Mouse (Mus musculus): ENCODE data around the gene Mybphl. TPM values are rescaled to one million over a fixed set of nuclear protein-coding genes. Genes with fewer than 3 reads are reported as not detected.
A peak's percentile ranks its signal among the peaks of the same experiment; 100 is the strongest.

Gene Mybphl
- polyA plus RNA-seq, 1 experiment from 2014 or later: not detected

DNA sequence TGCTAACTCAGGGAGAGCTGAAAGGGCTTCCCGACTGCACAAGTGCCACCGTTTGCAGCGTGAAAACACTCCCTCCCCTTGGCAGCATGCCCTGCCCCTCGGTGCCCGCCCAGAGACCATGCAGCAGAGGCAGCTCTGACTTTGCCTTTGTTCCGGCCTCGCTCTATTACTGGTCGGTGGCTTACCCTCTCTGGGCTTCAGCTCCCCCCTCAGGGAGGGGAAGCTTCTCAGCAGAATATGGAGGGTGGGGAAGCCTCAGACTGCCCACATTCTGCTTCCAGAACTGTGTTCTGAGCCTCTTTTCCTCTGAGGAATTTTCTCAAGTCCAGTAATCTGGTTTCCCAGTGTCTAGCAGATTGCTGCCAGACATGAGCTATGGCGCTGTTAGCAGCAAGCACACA is 36.3 kb upstream of the Mybphl start:
- Histone ChIP-seq H3K27me3 (replicated peaks; ENCODE audit: control insufficient read depth, insufficient read depth, low read length) (no peaks in the 10 kb centered on the region), H3K4me3 (ENCODE audit: low read depth, low read length) (no peak overlapping the region), H3K36me3 (ENCODE audit: control insufficient read depth, insufficient read depth, low read length) (peaks cover 61% of the 10 kb centered on the region), H3K9ac (ENCODE audit: low read length) (0 out of 2 replicates have a peak overlapping the region, but pooled peaks have one; percentile 37), H3K4me2 (ENCODE audit: low read length) (no peak overlapping the region), H3K27ac (ENCODE audit: low read depth, low read length) (peak overlapping the region; percentile 92), H3K9me3 (replicated peaks; ENCODE audit: control insufficient read depth, low read length) (no peaks in the 10 kb centered on the region), H3K4me1 (ENCODE audit: control insufficient read depth, insufficient read depth, low read length) (0 out of 2 replicates have a peak, but pooled peaks cover 2% of the 10 kb centered on the region)
- ATAC-seq (peak; percentile 86), DNase-seq (ENCODE audit: low spot score) (peak; percentile 82)
- WGBS: 25% methylated on average over 9 of the region's 9 CpGs

DNA sequence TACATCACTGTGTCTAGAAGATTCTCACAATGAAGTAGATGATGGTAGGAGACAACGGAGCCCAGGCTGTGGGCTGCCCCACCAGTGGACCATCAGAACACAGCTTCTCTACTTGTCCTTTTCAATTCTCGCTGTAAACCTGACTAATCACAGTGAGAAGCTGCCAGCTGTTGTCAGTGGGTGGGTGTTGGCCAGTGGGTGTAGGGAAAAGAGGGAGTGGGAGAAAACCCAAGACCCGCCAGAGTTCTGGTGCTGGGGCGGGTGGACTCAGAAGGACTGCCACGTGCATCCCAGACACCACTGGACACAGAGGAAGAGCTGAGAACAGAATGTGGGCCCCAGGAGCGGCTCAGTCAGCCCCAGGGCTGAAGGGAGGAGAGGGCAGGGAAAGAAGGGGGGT is 33.9 kb upstream of the Mybphl start:
- DNase-seq (ENCODE audit: low spot score) (no peak), ATAC-seq (no peak)
- no peak overlapping the region for H3K4me3 ChIP-seq (ENCODE audit: low read depth, low read length)
- H3K36me3 ChIP-seq (ENCODE audit: control insufficient read depth, insufficient read depth, low read length): peaks cover 66% of the 10 kb centered on the region
- H3K4me2 ChIP-seq (ENCODE audit: low read length): no peak overlapping the region
- no peak overlapping the region for H3K9ac ChIP-seq (ENCODE audit: low read length)
- 0 out of 2 replicates have a peak, but pooled peaks cover 2% of the 10 kb centered on the region for H3K4me1 ChIP-seq (ENCODE audit: control insufficient read depth, insufficient read depth, low read length)
- no peaks in the 10 kb centered on the region for H3K9me3 ChIP-seq (replicated peaks; ENCODE audit: control insufficient read depth, low read length)
- no peak overlapping the region; the same call in 1 of the 2 replicates for H3K27ac ChIP-seq (ENCODE audit: low read depth, low read length)
- 95% methylated on average over 6 of the region's 6 CpGs for WGBS
- H3K27me3 ChIP-seq (replicated peaks; ENCODE audit: control insufficient read depth, insufficient read depth, low read length): no peaks in the 10 kb centered on the region

DNA sequence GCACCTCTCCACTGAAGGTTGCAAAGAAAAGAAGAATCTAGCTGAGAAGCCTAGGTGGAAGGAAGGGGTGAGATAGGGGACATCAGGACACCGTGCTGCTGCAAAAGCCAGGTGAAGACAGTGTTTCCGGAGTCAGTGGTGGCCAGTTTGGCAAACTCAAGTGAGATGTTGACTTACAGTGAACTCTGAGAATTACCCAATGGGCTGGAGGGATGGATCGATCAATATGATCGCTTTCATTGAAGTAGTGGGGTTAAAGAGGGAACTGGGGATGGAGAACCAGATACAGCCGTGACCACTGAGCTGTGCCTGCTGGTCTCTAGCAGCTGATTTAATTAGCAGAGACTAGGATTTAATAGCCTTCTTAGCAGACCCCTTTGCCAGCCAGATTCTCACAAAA is 27.8 kb upstream of the Mybphl start:
- ATAC-seq (no peak), DNase-seq (ENCODE audit: low spot score) (no peak)
- Histone ChIP-seq H3K4me1 (ENCODE audit: control insufficient read depth, insufficient read depth, low read length) (no peaks in the 10 kb centered on the region), H3K4me3 (ENCODE audit: low read depth, low read length) (no peak overlapping the region), H3K27ac (ENCODE audit: low read depth, low read length) (no peak overlapping the region), H3K4me2 (ENCODE audit: low read length) (no peak overlapping the region), H3K9me3 (replicated peaks; ENCODE audit: control insufficient read depth, low read length) (no peaks in the 10 kb centered on the region), H3K9ac (ENCODE audit: low read length) (no peak overlapping the region), H3K27me3 (replicated peaks; ENCODE audit: control insufficient read depth, insufficient read depth, low read length) (no peaks in the 10 kb centered on the region), H3K36me3 (ENCODE audit: control insufficient read depth, insufficient read depth, low read length) (peaks cover 77% of the 10 kb centered on the region)
- 93% methylated on average over 5 of the region's 5 CpGs for WGBS

DNA sequence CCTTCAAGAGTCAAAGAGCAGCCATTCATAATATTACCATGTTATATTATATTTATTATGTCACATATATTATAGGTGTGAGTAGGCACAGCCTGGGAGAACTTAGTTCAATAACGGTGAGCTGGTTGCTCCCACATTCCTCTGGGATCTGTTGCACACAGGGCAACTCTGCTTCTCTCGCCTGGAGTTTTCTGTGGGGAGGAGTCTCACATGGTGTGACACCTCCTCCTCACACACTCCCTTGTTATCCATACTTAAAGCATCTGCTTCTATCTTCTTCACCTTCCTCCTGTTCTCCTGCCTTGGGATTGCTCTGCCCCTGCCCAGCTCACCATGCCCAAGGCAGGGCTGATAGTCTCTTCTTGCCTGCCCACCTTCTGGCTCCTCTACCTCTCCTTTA is 23.7 kb upstream of the Mybphl start:
- no peaks in the 10 kb centered on the region for H3K4me1 ChIP-seq (ENCODE audit: control insufficient read depth, insufficient read depth, low read length)
- H3K4me2 ChIP-seq (ENCODE audit: low read length): no peak overlapping the region
- H3K9ac ChIP-seq (ENCODE audit: low read length): no peak overlapping the region
- no peaks in the 10 kb centered on the region for H3K9me3 ChIP-seq (replicated peaks; ENCODE audit: control insufficient read depth, low read length)
- WGBS: 91% methylated on average over 2 of the region's 2 CpGs
- DNase-seq (ENCODE audit: low spot score) (no peak), ATAC-seq (no peak)
- no peak overlapping the region for H3K27ac ChIP-seq (ENCODE audit: low read depth, low read length)
- peaks cover 86% of the 10 kb centered on the region for H3K36me3 ChIP-seq (ENCODE audit: control insufficient read depth, insufficient read depth, low read length)
- no peak overlapping the region for H3K4me3 ChIP-seq (ENCODE audit: low read depth, low read length)
- H3K27me3 ChIP-seq (replicated peaks; ENCODE audit: control insufficient read depth, insufficient read depth, low read length): no peaks in the 10 kb centered on the region

DNA sequence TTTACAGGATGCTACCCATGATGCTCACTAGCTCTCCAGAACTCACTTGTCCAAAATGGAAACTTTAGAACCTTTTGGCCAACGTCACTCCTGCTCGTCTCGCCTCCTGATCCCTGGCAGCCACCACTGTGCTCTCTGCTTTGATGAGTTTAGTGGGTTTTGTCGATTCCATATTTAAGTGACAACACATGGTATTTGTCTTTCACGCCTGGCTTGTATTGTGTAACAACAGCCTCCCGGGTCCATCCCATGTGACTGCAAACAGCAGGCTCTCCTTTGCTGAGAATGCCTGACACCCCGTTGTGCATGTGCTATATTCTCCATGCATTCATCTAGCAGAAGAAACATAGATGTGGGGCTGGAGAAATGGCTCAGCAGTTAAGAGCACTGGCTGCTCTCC is 22.5 kb upstream of the Mybphl start:
- H3K4me2 ChIP-seq (ENCODE audit: low read length): no peak overlapping the region
- DNase-seq (ENCODE audit: low spot score): no peak
- no peak overlapping the region for H3K4me3 ChIP-seq (ENCODE audit: low read depth, low read length)
- no peaks in the 10 kb centered on the region for H3K9me3 ChIP-seq (replicated peaks; ENCODE audit: control insufficient read depth, low read length)
- H3K4me1 ChIP-seq (ENCODE audit: control insufficient read depth, insufficient read depth, low read length): no peaks in the 10 kb centered on the region
- no peak overlapping the region for H3K9ac ChIP-seq (ENCODE audit: low read length)
- H3K36me3 ChIP-seq (ENCODE audit: control insufficient read depth, insufficient read depth, low read length): peaks cover 94% of the 10 kb centered on the region
- ATAC-seq: no peak
- WGBS: 80% methylated on average over 7 of the region's 7 CpGs
- H3K27ac ChIP-seq (ENCODE audit: low read depth, low read length): no peak overlapping the region
- H3K27me3 ChIP-seq (replicated peaks; ENCODE audit: control insufficient read depth, insufficient read depth, low read length): no peaks in the 10 kb centered on the region

DNA sequence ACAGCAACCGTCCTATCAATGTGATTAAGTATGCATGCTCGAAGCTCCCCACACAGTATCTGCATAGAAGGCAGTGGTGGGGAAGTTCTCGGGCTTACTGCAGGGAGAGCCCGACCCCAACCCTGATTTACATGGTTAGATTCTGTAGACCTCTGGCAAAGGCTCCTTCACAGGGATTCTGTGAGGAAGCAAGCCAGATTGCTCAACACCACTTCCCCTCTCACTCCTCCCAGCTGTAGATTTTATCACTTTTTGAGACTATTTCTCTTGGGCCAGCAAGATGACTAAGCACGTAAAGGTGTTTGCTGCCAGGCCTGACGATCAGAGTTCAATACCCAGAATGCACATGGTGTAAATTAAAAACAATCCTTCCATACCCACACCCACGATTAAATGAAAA is 18.9 kb upstream of the Mybphl start:
- no peak for ATAC-seq
- H3K9ac ChIP-seq (ENCODE audit: low read length): no peak overlapping the region

DNA sequence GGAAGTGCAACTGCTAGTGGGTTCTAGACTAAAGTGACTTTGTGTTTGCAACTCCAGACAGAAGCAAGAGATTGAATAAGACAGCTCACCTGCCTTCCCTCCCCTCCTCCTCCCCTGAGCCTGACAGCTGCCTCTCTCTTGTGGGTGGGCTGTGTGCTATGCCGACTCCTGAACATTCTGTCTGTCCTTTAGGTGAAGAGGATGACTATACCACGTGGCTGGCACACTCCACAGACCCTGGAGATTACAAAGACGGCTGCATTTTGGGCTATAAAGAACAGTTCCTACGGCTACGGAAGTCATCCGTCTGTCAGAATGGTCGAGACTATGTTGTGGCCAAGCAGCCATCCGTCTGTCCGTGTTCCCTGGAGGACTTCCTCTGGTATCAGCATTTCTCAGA is 16.3 kb upstream of the Mybphl start:
- no peaks in the 10 kb centered on the region for H3K9me3 ChIP-seq (replicated peaks; ENCODE audit: control insufficient read depth, low read length)
- no peak overlapping the region for H3K4me2 ChIP-seq (ENCODE audit: low read length)
- 90% methylated on average over 9 of the region's 9 CpGs for WGBS
- no peak overlapping the region for H3K9ac ChIP-seq (ENCODE audit: low read length)
- no peak for DNase-seq (ENCODE audit: low spot score)
- no peak for ATAC-seq
- no peaks in the 10 kb centered on the region for H3K4me1 ChIP-seq (ENCODE audit: control insufficient read depth, insufficient read depth, low read length)
- H3K27me3 ChIP-seq (replicated peaks; ENCODE audit: control insufficient read depth, insufficient read depth, low read length): no peaks in the 10 kb centered on the region
- H3K4me3 ChIP-seq (ENCODE audit: low read depth, low read length): no peak overlapping the region
- H3K27ac ChIP-seq (ENCODE audit: low read depth, low read length): no peak overlapping the region
- H3K36me3 ChIP-seq (ENCODE audit: control insufficient read depth, insufficient read depth, low read length): peaks cover 93% of the 10 kb centered on the region

More for the DNA sequence above, 18.9 kb upstream of the Mybphl start:
- WGBS: 93% methylated on average over 7 of the region's 7 CpGs
- Histone ChIP-seq H3K36me3 (ENCODE audit: control insufficient read depth, insufficient read depth, low read length) (peaks cover 98% of the 10 kb centered on the region), H3K27me3 (replicated peaks; ENCODE audit: control insufficient read depth, insufficient read depth, low read length) (no peaks in the 10 kb centered on the region), H3K27ac (ENCODE audit: low read depth, low read length) (no peak overlapping the region), H3K4me3 (ENCODE audit: low read depth, low read length) (no peak overlapping the region), H3K4me1 (ENCODE audit: control insufficient read depth, insufficient read depth, low read length) (no peaks in the 10 kb centered on the region), H3K4me2 (ENCODE audit: low read length) (no peak overlapping the region), H3K9me3 (replicated peaks; ENCODE audit: control insufficient read depth, low read length) (no peaks in the 10 kb centered on the region)
- DNase-seq (ENCODE audit: low spot score): no peak

DNA sequence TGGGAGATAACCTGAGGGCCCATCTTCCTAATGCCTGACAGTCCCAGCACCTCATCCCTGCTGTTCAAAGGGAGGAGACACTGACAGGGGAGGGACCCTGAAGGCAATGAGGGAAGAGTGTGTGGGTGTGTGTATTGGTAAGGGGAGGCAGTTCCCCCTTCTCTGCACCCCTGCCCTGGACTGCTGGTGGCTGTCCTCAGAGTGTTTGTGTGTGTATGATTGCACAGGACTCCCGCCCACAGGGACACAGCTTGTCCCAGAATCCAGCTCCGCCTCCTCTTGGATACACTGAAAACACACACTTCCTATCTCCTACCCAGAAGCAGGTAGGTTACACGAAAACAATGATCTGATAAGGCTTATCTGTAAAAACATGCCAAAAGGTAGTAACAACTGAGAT is 9.5 kb upstream of the Mybphl start:
- H3K4me3 ChIP-seq (ENCODE audit: low read depth, low read length): no peak overlapping the region

DNA sequence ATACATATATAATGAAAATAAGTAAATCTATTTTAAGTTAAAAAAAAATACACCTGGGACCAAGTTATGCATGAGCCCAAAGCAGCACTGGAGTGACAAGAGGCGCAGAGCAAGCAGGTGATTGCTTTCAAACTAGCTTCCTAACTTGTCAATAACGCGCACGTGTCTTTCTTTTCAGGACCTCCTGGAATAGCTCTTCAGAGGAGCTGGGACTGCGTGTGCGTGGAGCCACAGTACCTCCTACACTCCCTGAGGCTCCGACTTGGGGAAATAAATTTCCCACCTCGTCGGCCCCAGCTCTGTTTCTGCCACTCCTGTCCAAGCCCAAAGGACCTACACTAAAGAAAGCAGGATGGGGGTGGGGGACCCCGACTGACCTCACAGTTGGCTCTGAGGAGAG is 7.7 kb upstream of the Mybphl start:
- 86% methylated on average over 10 of the region's 10 CpGs for WGBS
- H3K9me3 ChIP-seq (replicated peaks; ENCODE audit: control insufficient read depth, low read length): no peaks in the 10 kb centered on the region
- no peak overlapping the region for H3K9ac ChIP-seq (ENCODE audit: low read length)
- H3K4me1 ChIP-seq (ENCODE audit: control insufficient read depth, insufficient read depth, low read length): peaks cover 4% of the 10 kb centered on the region; the same call in 1 of the 2 replicates
- H3K27me3 ChIP-seq (replicated peaks; ENCODE audit: control insufficient read depth, insufficient read depth, low read length): no peaks in the 10 kb centered on the region
- H3K4me2 ChIP-seq (ENCODE audit: low read length): no peak overlapping the region
- no peak for DNase-seq (ENCODE audit: low spot score)
- no peak overlapping the region for H3K4me3 ChIP-seq (ENCODE audit: low read depth, low read length)
- ATAC-seq: no peak
- peaks cover 60% of the 10 kb centered on the region for H3K36me3 ChIP-seq (ENCODE audit: control insufficient read depth, insufficient read depth, low read length)
- no peak overlapping the region for H3K27ac ChIP-seq (ENCODE audit: low read depth, low read length)

More for the DNA sequence above, 9.5 kb upstream of the Mybphl start:
- Histone ChIP-seq H3K27me3 (replicated peaks; ENCODE audit: control insufficient read depth, insufficient read depth, low read length) (no peaks in the 10 kb centered on the region), H3K9me3 (replicated peaks; ENCODE audit: control insufficient read depth, low read length) (no peaks in the 10 kb centered on the region), H3K36me3 (ENCODE audit: control insufficient read depth, insufficient read depth, low read length) (peaks cover 78% of the 10 kb centered on the region), H3K4me1 (ENCODE audit: control insufficient read depth, insufficient read depth, low read length) (no peaks in the 10 kb centered on the region), H3K4me2 (ENCODE audit: low read length) (no peak overlapping the region), H3K27ac (ENCODE audit: low read depth, low read length) (no peak overlapping the region), H3K9ac (ENCODE audit: low read length) (no peak overlapping the region)
- 90% methylated on average over 3 of the region's 3 CpGs for WGBS
- ATAC-seq (no peak), DNase-seq (ENCODE audit: low spot score) (no peak)

Data from forebrain, embryonic 14.5 days (tissue).